Mouse (Mus musculus) liver (tissue): Measurements from ENCODE around the gene Ikbke.
A peak's percentile ranks its signal among the peaks of the same experiment; 100 is the strongest.

Experiments
- DNase-seq: peaks from one replicate; pipeline ENCODE4 v3.0.0-alpha.2; 2020; ENCODE audit warnings: mixed read lengths

The Ikbke gene

DNA sequence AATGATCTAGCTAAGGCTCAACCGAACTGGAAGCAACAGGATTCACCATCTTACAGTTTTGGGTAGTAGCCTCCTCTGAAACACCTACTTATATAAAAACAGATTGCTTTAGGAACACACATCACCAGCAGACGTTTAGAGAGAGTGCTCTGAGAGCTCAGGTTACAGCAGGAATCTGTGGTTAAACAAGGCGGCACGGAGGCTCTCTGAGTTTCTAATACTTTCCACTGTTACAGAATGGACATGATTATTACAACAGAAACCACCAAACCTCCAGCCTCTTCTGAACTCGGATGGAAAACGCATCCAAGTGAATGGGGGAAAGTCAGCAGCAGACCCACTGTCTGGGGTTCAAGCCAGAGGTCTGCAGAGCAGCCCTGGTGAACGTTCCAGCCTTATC is 43.3 kb downstream of the Ikbke start:
- DNase-seq: no peak

DNA sequence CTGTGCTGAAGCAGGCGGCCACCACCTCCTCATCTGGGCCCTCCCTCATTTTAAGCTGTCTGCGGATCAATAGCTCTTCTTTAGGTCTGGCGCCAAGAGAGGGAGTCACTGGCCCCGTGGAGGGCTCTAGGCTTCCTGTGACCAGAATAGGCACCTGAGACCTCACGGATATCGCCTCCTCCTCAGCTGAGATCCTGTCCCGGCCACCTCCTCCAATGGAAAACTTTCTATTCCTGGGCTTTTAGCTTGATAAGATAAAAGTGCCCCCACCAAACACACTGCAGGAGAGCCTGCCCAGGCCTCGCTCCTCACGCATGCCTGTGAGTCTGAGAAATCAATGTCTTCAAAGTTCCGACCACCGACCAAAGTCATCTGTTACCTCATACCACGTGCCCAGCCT is 45.9 kb downstream of the Ikbke start:
- DNase-seq: no peak

DNA sequence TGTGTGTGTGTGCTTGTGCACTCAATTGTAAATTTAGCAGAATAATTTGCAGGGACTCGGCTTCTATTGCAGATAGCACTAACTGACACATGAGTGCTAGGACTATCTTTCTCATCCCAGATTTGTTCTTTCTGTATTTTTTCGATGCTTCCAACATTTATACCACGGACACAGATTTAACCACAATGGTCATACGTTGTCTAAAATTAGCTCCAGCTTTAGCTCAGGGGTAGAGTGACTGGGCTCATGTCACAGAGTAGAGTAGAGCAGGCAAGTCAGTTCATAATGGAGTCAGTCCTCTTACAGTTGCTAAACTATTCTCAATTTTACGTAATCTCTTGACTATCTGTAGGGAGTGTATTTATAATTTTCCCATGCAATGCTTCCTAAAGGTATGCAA is 50.7 kb downstream of the Ikbke start:
- no peak for DNase-seq

DNA sequence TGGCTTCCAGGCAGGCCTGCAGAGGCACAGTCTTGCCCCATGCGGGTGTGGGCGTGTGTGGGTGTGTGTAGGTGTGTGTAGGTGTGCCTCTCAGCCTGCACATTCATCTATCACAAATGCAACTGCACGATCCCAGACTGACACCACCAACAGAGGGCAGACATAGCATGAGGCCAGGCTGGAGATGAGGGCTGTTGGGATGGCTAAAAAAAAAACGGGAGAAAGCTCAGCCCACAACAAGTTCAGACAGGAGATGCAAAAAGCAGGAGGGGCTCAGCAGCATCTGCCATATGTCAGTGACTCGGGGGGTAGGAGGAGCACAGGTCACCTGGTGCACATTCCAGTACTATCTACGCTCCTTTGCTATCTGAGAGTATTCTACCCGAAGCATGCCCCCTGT is 51.2 kb downstream of the Ikbke start:
- DNase-seq: no peak

GRCm38 (mm10) chr1:131224848-131225471 is 54.4 kb downstream of the Ikbke start:
- DNase-seq: no peak

- no peak for DNase-seq
Observed at GRCm38 (mm10) chr1:131223345-131223744, 56.1 kb downstream of the Ikbke start.

DNA sequence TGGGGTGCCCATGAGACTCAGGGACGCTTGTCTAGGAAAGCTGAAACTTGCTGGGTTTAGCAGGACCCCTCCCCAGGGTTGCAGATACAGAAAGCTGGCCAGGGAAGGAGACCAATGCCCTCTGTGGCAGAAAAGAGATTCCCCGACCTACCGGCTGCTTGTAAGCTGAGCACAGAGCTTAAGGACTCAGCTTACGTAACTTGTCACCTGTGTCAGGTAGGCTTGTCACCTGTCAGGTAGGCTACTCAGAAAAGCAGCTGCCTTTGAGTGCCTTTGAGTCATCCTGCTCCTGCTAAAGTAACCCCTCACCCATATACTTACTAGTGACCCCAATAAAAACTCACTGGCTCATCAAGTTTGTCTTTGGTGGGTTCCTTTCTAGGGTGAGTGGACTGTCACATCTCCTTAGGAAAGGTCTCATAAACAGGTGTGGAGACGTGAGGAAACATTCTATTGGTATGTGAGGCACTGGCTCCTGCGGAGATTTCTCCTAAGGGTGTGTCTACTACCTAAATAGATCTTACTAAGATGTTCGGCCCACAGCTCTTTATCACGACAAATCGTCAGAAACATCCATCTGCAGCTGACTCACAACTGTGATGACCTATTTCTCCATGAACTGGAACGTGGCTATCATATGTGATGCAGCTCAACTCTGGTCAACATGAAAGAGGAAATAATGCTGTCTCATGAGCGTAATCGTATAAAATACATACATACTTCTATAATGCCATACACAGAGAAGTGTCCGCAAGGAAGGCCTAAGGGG is 57.4 kb downstream of the Ikbke start:
- DNase-seq: no peak

DNA sequence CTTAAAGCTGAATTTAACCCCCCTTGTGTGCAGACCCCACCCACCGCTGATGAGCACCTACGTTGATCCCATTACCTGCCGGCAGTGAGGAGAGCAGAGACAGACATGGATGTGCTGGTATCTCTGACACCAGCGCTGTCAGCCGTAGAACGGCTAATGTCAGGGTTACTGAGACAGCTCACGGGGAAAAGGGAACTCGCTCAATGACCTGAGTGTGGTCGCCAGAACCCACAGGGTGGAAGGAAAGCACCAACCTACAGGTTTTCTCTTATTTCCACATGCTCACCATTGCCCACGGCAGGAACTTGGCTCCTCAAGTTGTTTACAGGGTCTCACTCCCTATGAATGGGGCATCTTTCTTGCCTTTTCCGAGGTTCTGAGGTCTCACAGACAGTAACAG is 60.5 kb downstream of the Ikbke start:
- DNase-seq: no peak

GRCm38 (mm10) chr1:131213361-131213760 is 66.0 kb downstream of the Ikbke start:
- DNase-seq: no peak

DNA sequence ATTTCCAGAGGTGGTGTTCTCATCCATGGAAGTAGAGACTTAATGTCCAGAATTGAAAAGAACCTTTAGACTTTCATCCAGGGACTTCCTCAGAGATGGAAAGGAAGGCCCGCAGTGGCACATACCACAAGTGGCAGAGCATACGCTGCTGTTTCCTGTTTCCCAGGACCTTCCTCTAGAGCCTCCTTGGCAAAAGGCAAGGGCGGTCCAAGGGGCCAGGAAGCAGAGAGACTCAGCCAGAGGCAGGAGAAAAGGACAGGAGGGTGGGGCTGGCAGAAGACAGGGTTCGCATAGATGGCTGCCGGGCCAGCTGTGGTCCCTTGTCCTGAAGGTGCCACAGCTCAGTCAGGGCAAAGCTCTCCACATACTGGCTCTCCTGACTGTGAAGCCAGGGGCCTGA is 66.5 kb downstream of the Ikbke start:
- DNase-seq: no peak

GRCm38 (mm10) chr1:131211655-131212054 is 67.8 kb downstream of the Ikbke start:
- no peak for DNase-seq

DNA sequence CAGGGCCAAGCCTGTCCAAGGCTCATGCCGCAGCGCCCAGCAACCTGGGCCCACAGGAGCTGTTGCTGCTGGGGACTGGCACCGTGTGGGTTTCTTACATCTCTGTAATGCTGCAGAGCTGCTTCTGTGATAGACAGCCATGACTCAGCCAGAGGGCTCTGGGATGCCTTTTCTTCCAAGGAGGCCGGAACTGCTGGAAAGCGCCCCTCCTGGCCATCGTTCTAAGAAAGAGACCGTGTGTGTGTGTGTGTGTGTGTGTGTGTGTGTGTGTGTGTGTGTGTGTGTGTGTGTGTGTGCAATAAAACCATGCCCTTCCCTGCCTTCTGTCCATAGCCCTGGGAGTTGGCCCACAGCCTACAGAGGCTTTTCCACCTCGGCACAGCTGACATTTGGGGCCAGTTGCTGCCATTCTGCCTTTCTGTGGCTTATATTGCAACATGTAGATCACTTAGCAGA is 69.4 kb downstream of the Ikbke start:
- no peak for DNase-seq

DNA sequence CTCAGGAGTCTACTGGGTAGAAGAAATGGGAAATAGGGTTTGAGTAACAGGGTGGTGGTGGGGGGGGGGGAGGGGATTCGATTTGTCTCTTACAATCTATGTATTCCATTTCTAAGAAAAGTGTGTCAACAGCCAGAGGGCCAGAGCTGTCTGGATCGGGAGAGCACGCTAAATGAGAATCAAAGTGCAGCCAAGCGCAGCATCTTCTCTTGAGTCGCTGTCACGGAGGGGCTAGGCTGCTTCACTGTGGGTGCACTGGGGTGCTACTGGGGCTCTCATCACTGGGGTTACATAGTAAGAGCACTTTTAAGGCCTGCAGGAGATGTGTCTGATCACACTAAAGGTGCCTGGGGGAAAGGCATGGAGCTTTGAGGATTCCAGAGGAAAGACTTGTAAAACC is 70.6 kb downstream of the Ikbke start:
- DNase-seq: no peak

GRCm38 (mm10) chr1:131208081-131208480 is 71.3 kb downstream of the Ikbke start:
- no peak for DNase-seq

- peak; percentile 68 for DNase-seq
Observed at GRCm38 (mm10) chr1:131207531-131207930, 71.9 kb downstream of the Ikbke start.

- no peak for DNase-seq
Observed at GRCm38 (mm10) chr1:131206342-131206741, 73.1 kb downstream of the Ikbke start.

- no peak for DNase-seq
Observed at GRCm38 (mm10) chr1:131204461-131204860, 74.9 kb downstream of the Ikbke start.
